Mouse (Mus musculus): ENCODE data around the gene Gba.

DNA sequence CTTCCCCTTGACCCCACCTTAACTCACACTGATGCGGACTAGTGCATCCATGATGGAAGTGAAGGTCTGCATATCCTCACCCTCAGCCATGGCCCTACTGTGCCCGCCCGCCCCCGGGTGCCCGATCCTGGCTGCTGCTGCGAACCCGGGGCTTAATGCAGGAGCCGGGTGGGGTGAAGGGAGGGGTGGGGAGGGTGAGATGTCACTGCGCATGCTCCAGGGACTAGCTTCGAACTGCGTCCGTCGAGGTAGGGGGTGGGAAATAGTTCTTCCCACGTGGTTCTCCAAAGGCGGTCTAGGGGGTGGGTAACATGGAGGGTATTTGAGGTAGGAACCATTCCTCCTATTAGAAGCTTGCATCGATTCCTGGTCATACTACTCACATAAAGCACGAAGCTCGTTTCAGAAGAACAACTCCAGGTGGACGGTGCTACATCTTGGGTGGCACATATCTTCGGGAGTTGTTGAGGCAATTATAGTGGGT lies 43.0 kb downstream of the Gba start, which contains the start of gene Krtcap2:
- TF ChIP-seq CTCF (IDR thresholded peaks at IDR 0.05; ENCODE audit: extremely low read depth, insufficient read depth, insufficient read length, insufficient replicate concordance) (no peak), POLR2A (IDR thresholded peaks at IDR 0.05; ENCODE audit: low read depth, low read length) (no peak)
